Mouse (Mus musculus): ENCODE data around the gene Fbxo48.

Gene Fbxo48

GRCm38 (mm10) chr11:16969650-16970049, 18.5 kb downstream of the Fbxo48 start:
- in situ Hi-C loops (cut with MboI; ENCODE audit: low sequenced_read_pairs) = no loop called here

- in situ Hi-C loops (cut with MboI; ENCODE audit: low sequenced_read_pairs) = no loop called here
Observed at GRCm38 (mm10) chr11:16972027-16972426, 20.9 kb downstream of the Fbxo48 start.

GRCm38 (mm10) chr11:16973086-16973485, 21.9 kb downstream of the Fbxo48 start:
- in situ Hi-C loops (cut with MboI; ENCODE audit: low sequenced_read_pairs) = no loop called here

- in situ Hi-C loops (cut with MboI; ENCODE audit: low sequenced_read_pairs) = no loop called here
Observed at GRCm38 (mm10) chr11:16976937-16977336, 25.8 kb downstream of the Fbxo48 start.

- in situ Hi-C loops (cut with MboI; ENCODE audit: low sequenced_read_pairs) = no loop called here
Observed at GRCm38 (mm10) chr11:16977611-16978010, 26.4 kb downstream of the Fbxo48 start.

- in situ Hi-C loops (cut with MboI; ENCODE audit: low sequenced_read_pairs) = no loop called here
Observed at GRCm38 (mm10) chr11:16978161-16978707, 27.1 kb downstream of the Fbxo48 start.

GRCm38 (mm10) chr11:16986550-16987187, 35.5 kb downstream of the Fbxo48 start:
- in situ Hi-C loops (cut with MboI; ENCODE audit: low sequenced_read_pairs) = no loop called here

GRCm38 (mm10) chr11:16987745-16988328, 36.7 kb downstream of the Fbxo48 start:
- in situ Hi-C loops (cut with MboI; ENCODE audit: low sequenced_read_pairs) = no loop called here

GRCm38 (mm10) chr11:16989885-16990284, 38.7 kb downstream of the Fbxo48 start:
- in situ Hi-C loops (cut with MboI; ENCODE audit: low sequenced_read_pairs) = no loop called here

- in situ Hi-C loops (cut with MboI; ENCODE audit: low sequenced_read_pairs) = no loop called here
Observed at GRCm38 (mm10) chr11:16992880-16993279, 41.7 kb downstream of the Fbxo48 start.

GRCm38 (mm10) chr11:16996818-16997217, 45.6 kb downstream of the Fbxo48 start:
- in situ Hi-C loops (cut with MboI; ENCODE audit: low sequenced_read_pairs) = no loop called here

GRCm38 (mm10) chr11:16997465-16997864, 46.3 kb downstream of the Fbxo48 start:
- in situ Hi-C loops (cut with MboI; ENCODE audit: low sequenced_read_pairs) = no loop called here

- in situ Hi-C loops (cut with MboI; ENCODE audit: low sequenced_read_pairs) = no loop called here
Observed at GRCm38 (mm10) chr11:16999387-16999786, 48.2 kb downstream of the Fbxo48 start.

- in situ Hi-C loops (cut with MboI; ENCODE audit: low sequenced_read_pairs) = no loop called here
Observed at GRCm38 (mm10) chr11:16999933-17000332, 48.8 kb downstream of the Fbxo48 start.

GRCm38 (mm10) chr11:17000353-17001334, 49.5 kb downstream of the Fbxo48 start:
- in situ Hi-C loops (cut with MboI; ENCODE audit: low sequenced_read_pairs) = no loop called here

GRCm38 (mm10) chr11:17002739-17003373, 51.7 kb downstream of the Fbxo48 start:
- in situ Hi-C loops (cut with MboI; ENCODE audit: low sequenced_read_pairs) = no loop called here

GRCm38 (mm10) chr11:17003757-17004156, 52.6 kb downstream of the Fbxo48 start:
- in situ Hi-C loops (cut with MboI; ENCODE audit: low sequenced_read_pairs) = no loop called here
